Mouse (Mus musculus) ovary, postnatal 14 days (tissue): Measurements from ENCODE around the gene Rps6kc1.

ENCODE experiments used
- DNase-seq: peaks from one replicate; pipeline ENCODE4 v3.0.0; 2022; ENCODE audit warnings: low spot score

The Rps6kc1 gene

DNA sequence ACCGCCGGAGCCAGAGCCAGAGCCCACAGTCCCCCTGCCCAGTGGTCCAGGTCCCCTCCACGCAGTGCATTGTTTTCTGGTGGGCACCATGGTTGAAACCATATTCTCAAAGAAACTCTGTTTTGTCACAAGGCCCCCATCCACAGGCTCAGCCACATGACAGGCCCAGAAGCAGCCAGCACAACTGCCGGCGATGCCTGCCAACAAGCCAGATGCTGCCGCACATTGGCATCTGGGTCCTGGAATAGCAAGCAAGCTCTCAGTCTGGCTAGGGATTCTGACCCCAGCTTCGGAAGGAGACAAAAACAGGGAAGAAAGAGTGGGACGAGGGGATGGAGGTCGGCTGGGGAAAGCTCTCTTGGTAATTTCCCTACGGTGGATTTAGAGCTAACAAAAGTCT lies 147.8 kb downstream of the Rps6kc1 start:
- no peak for DNase-seq

DNA sequence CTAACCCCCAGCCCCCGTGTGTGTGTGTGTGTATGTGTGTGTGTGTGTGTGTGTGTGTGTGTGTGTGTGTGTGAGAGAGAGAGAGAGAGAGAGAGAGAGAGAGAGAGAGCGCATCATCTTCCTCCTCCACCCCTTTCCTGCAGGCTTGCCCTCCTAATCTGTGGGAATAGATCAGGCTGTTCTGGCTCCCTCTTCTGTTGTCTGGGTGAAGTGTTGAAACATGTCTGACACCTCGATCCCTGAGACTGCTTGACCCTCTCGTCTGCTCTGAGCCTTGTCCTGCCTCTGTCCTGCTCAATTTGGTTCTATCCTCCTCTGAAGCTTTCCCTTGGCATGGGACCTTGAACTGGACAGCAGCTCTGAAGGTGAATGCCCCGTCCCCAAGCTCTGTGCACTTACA lies 149.8 kb downstream of the Rps6kc1 start:
- peak; percentile 11 for DNase-seq

GRCm38 (mm10) chr1:190757899-190758298 lies 153.7 kb downstream of the Rps6kc1 start:
- DNase-seq = no peak

DNA sequence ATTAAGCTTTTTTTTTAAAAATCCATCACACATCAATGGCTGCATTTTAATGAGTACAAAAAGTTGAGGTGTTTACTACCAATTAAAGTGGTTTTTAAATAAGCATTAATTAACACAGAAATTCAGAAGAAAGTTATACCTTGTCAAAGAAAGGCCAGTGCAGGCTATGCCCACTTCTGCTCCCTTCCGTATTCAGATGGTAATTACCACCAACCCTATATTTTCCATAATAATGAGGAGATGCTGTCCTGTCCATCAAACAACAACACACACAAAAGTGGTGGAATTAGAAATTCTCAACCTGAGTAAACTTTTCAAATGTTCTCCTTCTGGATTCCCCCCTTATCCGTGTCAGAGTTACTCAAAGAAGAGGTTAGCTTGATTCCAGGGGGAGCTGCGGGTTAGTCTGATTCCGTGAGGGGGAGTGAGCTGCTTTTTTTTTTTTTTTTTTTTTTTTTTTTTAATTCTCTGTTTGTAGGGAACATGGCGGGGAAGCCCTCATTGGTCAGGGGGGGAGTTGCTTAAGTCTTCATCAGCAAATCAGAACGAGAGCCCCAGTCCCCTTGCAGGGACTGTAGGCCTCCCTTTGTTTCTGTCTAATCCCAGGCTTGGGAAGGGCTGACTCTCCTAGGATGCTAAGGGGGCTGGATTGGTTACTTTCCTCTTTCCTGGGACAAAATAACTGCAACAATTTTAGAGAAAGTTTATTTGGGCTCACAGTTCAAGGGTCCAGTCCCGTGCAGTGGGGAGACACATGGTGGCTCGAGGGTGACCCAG lies 159.6 kb downstream of the Rps6kc1 start:
- no peak for DNase-seq

GRCm38 (mm10) chr1:190748937-190749336 lies 162.6 kb downstream of the Rps6kc1 start:
- DNase-seq = no peak

DNA sequence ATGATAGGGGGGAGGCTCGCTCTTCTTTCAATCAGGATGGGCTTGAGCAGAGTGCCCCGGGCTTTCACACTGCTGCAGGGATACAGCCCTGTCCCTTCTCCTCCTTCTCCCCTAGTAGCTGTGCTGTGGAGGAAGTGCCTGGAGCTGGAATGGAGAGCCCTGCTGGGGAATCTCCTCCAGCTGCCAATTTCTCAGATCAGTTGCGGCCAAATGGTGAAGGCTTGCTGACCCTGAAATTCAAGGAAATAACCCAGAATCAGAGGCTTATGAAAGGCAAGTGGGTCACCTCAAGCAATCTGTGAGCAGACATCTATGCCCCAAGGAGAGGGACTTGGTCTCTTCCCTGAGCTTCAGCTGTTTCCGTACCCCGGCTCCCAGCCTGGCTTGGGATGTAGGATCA lies 170.1 kb downstream of the Rps6kc1 start:
- no peak for DNase-seq

DNA sequence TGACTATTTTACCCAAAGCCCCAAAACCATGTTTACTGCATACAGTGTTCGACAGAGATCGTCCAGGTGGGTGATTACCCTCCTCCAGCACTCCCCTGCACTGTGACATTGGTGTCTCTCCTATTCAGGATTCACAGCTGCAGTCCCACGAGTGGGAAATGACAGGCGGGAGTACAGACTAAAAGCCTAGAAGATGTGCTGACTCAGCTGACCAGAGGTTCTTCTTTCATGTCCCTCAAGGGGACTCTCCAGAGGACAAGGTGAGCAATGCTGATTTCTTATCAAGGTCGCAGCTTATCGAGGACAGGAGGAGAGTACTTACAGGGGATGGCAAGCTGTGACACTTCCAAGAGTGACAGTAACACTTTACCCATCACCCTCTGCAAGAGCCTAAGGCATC lies 178.8 kb downstream of the Rps6kc1 start:
- DNase-seq = no peak

GRCm38 (mm10) chr1:190729516-190730088 lies 182.0 kb downstream of the Rps6kc1 start:
- DNase-seq = no peak

- no peak for DNase-seq
These were observed 183.4 kb downstream of the Rps6kc1 start for GRCm38 (mm10) chr1:190728111-190728651.

GRCm38 (mm10) chr1:190727385-190727784 lies 184.2 kb downstream of the Rps6kc1 start:
- DNase-seq = no peak

- DNase-seq = peak; percentile 5
These were observed 186.8 kb downstream of the Rps6kc1 start for GRCm38 (mm10) chr1:190724591-190725380.

- no peak for DNase-seq
These were observed 187.6 kb downstream of the Rps6kc1 start for GRCm38 (mm10) chr1:190723926-190724430.

DNA sequence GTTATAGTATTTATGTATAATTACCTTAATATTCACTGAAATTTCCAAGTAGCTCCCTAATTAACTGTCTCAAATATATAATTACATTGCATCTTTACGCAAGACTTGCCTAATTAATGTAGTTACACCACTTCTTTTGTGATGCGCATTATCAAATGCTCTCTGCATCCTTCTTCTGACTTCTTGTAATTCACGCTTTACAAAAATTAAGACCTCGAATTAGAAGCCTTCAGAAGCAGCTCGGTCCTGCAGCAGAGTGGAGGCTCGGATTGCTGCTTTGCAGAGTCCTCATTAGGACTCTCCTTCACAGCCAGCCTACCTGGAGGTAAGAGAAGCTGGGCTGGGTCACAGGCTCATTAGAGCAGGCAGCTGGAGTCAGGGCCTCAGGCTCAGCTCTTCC lies 197.7 kb downstream of the Rps6kc1 start:
- DNase-seq = no peak

DNA sequence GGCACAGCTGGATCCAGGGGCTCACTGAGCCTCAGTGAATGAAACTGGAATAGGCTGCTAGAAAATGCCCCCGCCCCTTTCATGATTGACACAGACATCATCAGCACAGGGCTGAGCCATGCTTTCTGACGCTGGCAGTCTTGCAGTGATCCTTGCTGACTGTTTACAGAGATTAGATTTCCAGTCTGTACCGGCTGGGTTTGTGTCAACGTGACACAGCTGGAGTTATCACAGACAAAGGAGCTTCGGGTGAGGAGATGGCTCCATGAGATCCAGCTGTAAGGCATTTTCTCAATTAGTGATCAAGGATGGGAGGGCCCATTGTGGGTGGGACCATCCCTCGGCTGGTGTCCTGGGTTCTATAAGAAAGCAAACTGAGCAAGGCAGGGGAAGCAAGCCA lies 214.0 kb downstream of the Rps6kc1 start:
- no peak for DNase-seq

DNA sequence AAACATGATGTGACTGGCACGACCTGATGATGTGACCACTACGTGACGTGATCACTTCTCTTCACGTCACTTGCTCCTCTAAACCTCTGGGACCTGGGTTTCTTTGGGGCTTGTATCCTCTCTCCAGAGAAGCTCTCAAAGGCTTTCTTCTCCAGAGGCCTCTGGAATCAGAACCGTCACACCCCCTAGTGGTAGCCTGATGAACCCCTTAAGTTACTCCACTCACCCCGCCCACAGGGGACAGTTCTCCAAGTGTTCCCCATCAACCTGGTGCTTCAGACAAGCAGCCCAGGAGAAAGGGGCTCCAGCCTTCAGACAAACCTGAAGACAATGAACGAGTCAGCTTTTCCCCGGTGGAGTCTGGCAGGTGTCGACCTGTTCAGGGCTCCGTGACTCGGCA lies 216.0 kb downstream of the Rps6kc1 start:
- DNase-seq = peak; percentile 46

DNA sequence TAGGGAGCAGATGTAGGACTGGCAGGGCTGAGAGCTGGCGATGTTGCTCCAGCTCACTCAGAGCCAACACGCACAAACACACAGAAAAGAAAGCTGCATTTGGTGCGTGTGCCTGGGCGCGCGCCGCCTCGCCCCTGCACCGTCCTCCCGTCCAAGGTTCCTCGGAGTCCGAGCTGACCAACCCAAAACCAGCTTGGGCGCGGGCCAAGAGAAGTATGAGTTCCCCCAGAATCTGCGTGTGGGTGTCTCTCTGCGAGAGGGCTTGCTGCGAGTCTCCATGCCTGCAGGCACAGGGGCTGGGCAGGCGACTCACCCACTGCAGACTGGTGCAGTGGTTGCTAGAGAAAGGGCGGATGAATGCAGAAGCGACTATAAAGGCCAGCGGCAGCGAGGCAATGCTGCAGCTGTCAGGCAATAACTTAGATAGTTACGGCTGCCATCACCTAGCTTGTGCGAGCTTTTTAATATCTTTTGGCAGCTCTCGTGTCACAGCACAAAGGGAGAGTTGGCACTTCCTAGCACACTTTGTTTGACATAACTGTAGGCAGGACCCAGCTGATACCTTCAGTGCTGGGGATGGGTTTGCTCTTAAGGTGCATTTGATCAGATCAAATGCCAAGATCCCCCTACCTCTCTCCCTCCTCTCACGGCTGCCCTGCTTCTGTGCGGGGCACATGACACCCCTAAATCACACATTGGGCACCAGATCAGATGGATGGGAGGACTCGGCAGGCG lies 220.9 kb downstream of the Rps6kc1 start:
- DNase-seq = no peak

- DNase-seq = no peak
These were observed 228.5 kb downstream of the Rps6kc1 start for GRCm38 (mm10) chr1:190683060-190683459.

- peak; percentile 12 for DNase-seq
These were observed 229.3 kb downstream of the Rps6kc1 start for GRCm38 (mm10) chr1:190682021-190682926.

GRCm38 (mm10) chr1:190675455-190675854 lies 236.1 kb downstream of the Rps6kc1 start:
- DNase-seq = no peak

- no peak for DNase-seq
These were observed 242.5 kb downstream of the Rps6kc1 start for GRCm38 (mm10) chr1:190669099-190669498.

DNA sequence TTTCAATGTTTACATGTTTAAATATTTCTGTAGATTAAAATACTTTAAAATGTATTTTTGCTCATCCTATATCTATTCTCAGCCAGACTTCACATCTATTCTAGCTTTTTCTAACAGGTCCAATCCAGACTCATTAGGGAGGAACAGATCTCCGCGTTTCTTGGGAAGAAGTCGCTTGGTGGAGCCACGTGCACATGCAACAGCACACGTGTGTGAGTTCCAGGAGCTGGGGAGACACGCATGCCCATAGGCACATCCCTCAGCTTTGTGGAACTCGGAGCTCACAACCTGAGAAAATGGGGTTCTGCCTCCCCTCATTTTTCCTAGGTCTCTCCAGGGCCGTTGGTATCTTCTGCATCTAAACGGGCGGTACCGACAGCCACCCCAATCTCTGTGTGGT lies 243.7 kb downstream of the Rps6kc1 start:
- no peak for DNase-seq
